Mouse (Mus musculus) kidney, adult 2 months (tissue): Measurements from ENCODE around the gene Hmox2.

Source experiments
- CTCF ChIP-seq: fragments of 200-500 bp; conservative IDR thresholded peaks from 2 replicates; pipeline ENCODE4 v1.5.1; 2011; ENCODE audit warnings: low read depth, mild to moderate bottlenecking, control low read depth, low read length, moderate library complexity, mixed read lengths; ENCODE audit not compliant: insufficient read depth, insufficient read length
- POLR2A ChIP-seq: fragments of 200-500 bp; IDR thresholded peaks from one replicate; pipeline ENCODE4 v1.6.1; 2011; ENCODE audit warnings: low read depth, low read length, control low read depth

GRCm38 (mm10) chr16:4683193-4683580, 43.0 kb upstream of the Hmox2 start:
- no peak for TF ChIP-seq POLR2A
- TF ChIP-seq CTCF: no peak
